Mouse (Mus musculus) embryonic facial prominence, embryonic 15.5 days (tissue): Measurements from ENCODE around the gene Mpg. TPM values are rescaled to one million over a fixed set of nuclear protein-coding genes. Genes with fewer than 3 reads are reported as not detected.

Experiments
- ATAC-seq: fragments of 200-750 bp; cut with Nextera tagmentation; 2 replicates; pipeline ENCODE4 v1.8.0; 2017; ENCODE audit warnings: low read depth, moderate TSS enrichment; ENCODE audit not compliant: insufficient number of reproducible peaks, low FRiP score, low TSS enrichment
- H3K27ac ChIP-seq: fragments of 300-500 bp; sonication (generic); replicated peaks from 2 replicates; pipeline ENCODE4 v1.5.1; 2015; ENCODE audit warnings: mild to moderate bottlenecking, inconsistent platforms
- H3K27me3 ChIP-seq: fragments of 300-500 bp; sonication (generic); 2 replicates; pipeline ENCODE4 v1.6.1; 2015; ENCODE audit warnings: inconsistent platforms
- H3K36me3 ChIP-seq: fragments of 300-500 bp; sonication (generic); 2 replicates; pipeline ENCODE4 v1.6.1; 2015; ENCODE audit warnings: mild to moderate bottlenecking, inconsistent platforms
- H3K4me1 ChIP-seq: fragments of 300-500 bp; sonication (generic); 2 replicates; pipeline ENCODE4 v1.6.1; 2015; ENCODE audit warnings: inconsistent platforms
- H3K4me2 ChIP-seq: fragments of 300-500 bp; sonication (generic); replicated peaks from 2 replicates; pipeline ENCODE4 v1.6.1; 2015; ENCODE audit warnings: mild to moderate bottlenecking, inconsistent platforms
- H3K4me3 ChIP-seq: fragments of 300-500 bp; sonication (generic); replicated peaks from 2 replicates; pipeline ENCODE4 v1.5.1; 2015; ENCODE audit warnings: mild to moderate bottlenecking, inconsistent platforms
- H3K9ac ChIP-seq: fragments of 300-500 bp; sonication (generic); 2 replicates; pipeline ENCODE4 v1.6.1; 2015; ENCODE audit warnings: inconsistent platforms
- H3K9me3 ChIP-seq: fragments of 300-500 bp; sonication (generic); replicated peaks from 2 replicates; pipeline ENCODE4 v1.6.1; 2016; ENCODE audit warnings: inconsistent platforms
- WGBS: fragments of 180-500 bp; shearing (Covaris S2); methylation state at CpG from one replicate; pipeline ENCODE4 v1.1.7; 2015; 5-methylcytosine and 5-hydroxymethylcytosine counted together
- polyA plus RNA-seq: library from polyadenylated mRNA; unstranded; fragments of >200 nt; fragmentation: Nextera tagmentation; extraction: Ambion mirVana; gene quantifications from 2 replicates; pipeline ENCODE4 v1.2.1, GENCODE M21; 2015

Mpg gene
- polyA plus RNA-seq, 1 experiment from 2014 or later, result 36.1 TPM

- Histone ChIP-seq H3K27me3 (no peaks in the 10 kb centered on the region), H3K27ac (peak overlapping the region; percentile 94), H3K36me3 (peaks cover 4% of the 10 kb centered on the region; the same call in 1 of the 2 replicates), H3K4me2 (no peak overlapping the region), H3K4me1 (peaks cover 84% of the 10 kb centered on the region), H3K9me3 (no peaks in the 10 kb centered on the region), H3K4me3 (no peak overlapping the region), H3K9ac (no peak overlapping the region)
- 67% methylated on average over 4 of the region's 4 CpGs for WGBS
- no peak for ATAC-seq
Observed at GRCm38 (mm10) chr11:32223297-32223967, 2.9 kb upstream of the Mpg start.

- no peak overlapping the region for H3K4me3 ChIP-seq
- H3K27ac ChIP-seq, result peak overlapping the region; percentile 94
- H3K9me3 ChIP-seq, result no peaks in the 10 kb centered on the region
- peak; percentile 37; the same call in 1 of the 2 replicates for ATAC-seq
- H3K9ac ChIP-seq, result peak overlapping the region; percentile 13; the same call in 1 of the 2 replicates
- H3K36me3 ChIP-seq, result peaks cover 15% of the 10 kb centered on the region; the same call in 1 of the 2 replicates
- WGBS, result 13% methylated on average over 4 of the region's 4 CpGs
- H3K27me3 ChIP-seq, result no peaks in the 10 kb centered on the region
- H3K4me2 ChIP-seq, result peak overlapping the region; percentile 30
- peaks cover 72% of the 10 kb centered on the region for H3K4me1 ChIP-seq
Observed at GRCm38 (mm10) chr11:32224468-32225139, 1.7 kb upstream of the Mpg start.

- H3K36me3 ChIP-seq, result peaks cover 21% of the 10 kb centered on the region
- peak overlapping the region; percentile 13; the same call in 1 of the 2 replicates for H3K9ac ChIP-seq
- ATAC-seq, result no peak
- H3K4me3 ChIP-seq, result no peak overlapping the region
- H3K9me3 ChIP-seq, result no peaks in the 10 kb centered on the region
- H3K27ac ChIP-seq, result peak overlapping the region; percentile 94
- H3K4me2 ChIP-seq, result peak overlapping the region; percentile 82
- H3K4me1 ChIP-seq, result peaks cover 64% of the 10 kb centered on the region
- H3K27me3 ChIP-seq, result no peaks in the 10 kb centered on the region
- WGBS, result 39% methylated on average over 7 of the region's 7 CpGs
Observed at GRCm38 (mm10) chr11:32225222-32226104, 842 bp upstream of the Mpg start.

- Histone ChIP-seq H3K36me3 (peaks cover 37% of the 10 kb centered on the region), H3K4me1 (peaks cover 56% of the 10 kb centered on the region), H3K4me2 (peak overlapping the region; percentile 82), H3K4me3 (peak overlapping the region; percentile 70), H3K9me3 (no peaks in the 10 kb centered on the region), H3K27me3 (no peaks in the 10 kb centered on the region), H3K9ac (peak overlapping the region; percentile 65), H3K27ac (peak overlapping the region; percentile 94)
- ATAC-seq, result no peak
- WGBS, result 38% methylated on average over 1 of the region's 1 CpGs
Observed at GRCm38 (mm10) chr11:32227041-32227440, 736 bp downstream of the Mpg start.

- no peak overlapping the region for H3K27ac ChIP-seq
- WGBS, result 86% methylated on average over 9 of the region's 9 CpGs
- H3K36me3 ChIP-seq, result peaks cover 42% of the 10 kb centered on the region
- peaks cover 53% of the 10 kb centered on the region for H3K4me1 ChIP-seq
- peak overlapping the region; percentile 70; the same call in 1 of the 2 replicates for H3K4me3 ChIP-seq
- H3K4me2 ChIP-seq, result peak overlapping the region; percentile 82; the same call in 1 of the 2 replicates
- H3K9ac ChIP-seq, result no peak overlapping the region
- no peaks in the 10 kb centered on the region for H3K9me3 ChIP-seq
- H3K27me3 ChIP-seq, result no peaks in the 10 kb centered on the region
- ATAC-seq, result no peak
Observed at GRCm38 (mm10) chr11:32227555-32227954, 1.2 kb downstream of the Mpg start.

- Histone ChIP-seq H3K4me2 (no peak overlapping the region), H3K4me3 (no peak overlapping the region), H3K9me3 (no peaks in the 10 kb centered on the region), H3K36me3 (peaks cover 45% of the 10 kb centered on the region), H3K27me3 (no peaks in the 10 kb centered on the region), H3K4me1 (peaks cover 51% of the 10 kb centered on the region), H3K27ac (no peak overlapping the region), H3K9ac (no peak overlapping the region)
- ATAC-seq, result no peak
- WGBS, result 92% methylated on average over 3 of the region's 3 CpGs
Observed at GRCm38 (mm10) chr11:32228292-32228845, 2.1 kb downstream of the Mpg start.

GRCm38 (mm10) chr11:32230220-32230619 is 3.9 kb downstream of the Mpg start:
- Histone ChIP-seq H3K9me3 (no peaks in the 10 kb centered on the region), H3K4me1 (peaks cover 50% of the 10 kb centered on the region), H3K27me3 (no peaks in the 10 kb centered on the region), H3K27ac (no peak overlapping the region), H3K4me3 (no peak overlapping the region), H3K9ac (no peak overlapping the region), H3K4me2 (no peak overlapping the region), H3K36me3 (peaks cover 58% of the 10 kb centered on the region)
- no peak for ATAC-seq
- 76% methylated on average over 4 of the region's 4 CpGs for WGBS

- Histone ChIP-seq H3K9ac (no peak overlapping the region), H3K9me3 (no peaks in the 10 kb centered on the region), H3K4me1 (peaks cover 50% of the 10 kb centered on the region), H3K4me2 (no peak overlapping the region), H3K27me3 (no peaks in the 10 kb centered on the region), H3K36me3 (peaks cover 58% of the 10 kb centered on the region), H3K27ac (no peak overlapping the region), H3K4me3 (no peak overlapping the region)
- no peak for ATAC-seq
- WGBS, result 89% methylated on average over 2 of the region's 2 CpGs
Observed at GRCm38 (mm10) chr11:32231125-32231524, 4.8 kb downstream of the Mpg start.

- H3K4me2 ChIP-seq, result no peak overlapping the region
- peaks cover 48% of the 10 kb centered on the region for H3K4me1 ChIP-seq
- H3K9me3 ChIP-seq, result no peaks in the 10 kb centered on the region
- peaks cover 60% of the 10 kb centered on the region for H3K36me3 ChIP-seq
- 59% methylated on average over 10 of the region's 10 CpGs for WGBS
- H3K4me3 ChIP-seq, result no peak overlapping the region
- H3K9ac ChIP-seq, result no peak overlapping the region
- no peaks in the 10 kb centered on the region for H3K27me3 ChIP-seq
- H3K27ac ChIP-seq, result no peak overlapping the region; the same call in 1 of the 2 replicates
- ATAC-seq, result peak; percentile 36; the same call in 1 of the 2 replicates
Observed at GRCm38 (mm10) chr11:32232848-32233247, 6.5 kb downstream of the Mpg start.

GRCm38 (mm10) chr11:32233895-32234294 is 7.6 kb downstream of the Mpg start:
- Histone ChIP-seq H3K4me1 (peaks cover 51% of the 10 kb centered on the region), H3K27ac (no peak overlapping the region), H3K4me3 (no peak overlapping the region), H3K36me3 (peaks cover 61% of the 10 kb centered on the region), H3K27me3 (no peaks in the 10 kb centered on the region), H3K9me3 (no peaks in the 10 kb centered on the region), H3K9ac (no peak overlapping the region), H3K4me2 (no peak overlapping the region)
- 90% methylated on average over 3 of the region's 3 CpGs for WGBS
- no peak for ATAC-seq
